Mouse (Mus musculus) urinary bladder, adult 2 months (tissue): ENCODE measurements around the gene Hopx. TPM values are rescaled to one million over a fixed set of nuclear protein-coding genes. Genes with fewer than 3 reads are reported as not detected.
A peak's percentile ranks its signal among the peaks of the same experiment; 100 is the strongest.

Experiments used
- DNase-seq: peaks from one replicate; pipeline ENCODE4 v3.0.0; 2022; ENCODE audit warnings: low spot score
- polyA plus RNA-seq: library from polyadenylated mRNA; depleted of rRNA; stranded (reverse); fragments of >200 nt; gene quantifications from 2 replicates; pipeline ENCODE4 v1.2.3, GENCODE M21; 2012; rRNA removed

The Hopx gene
- polyA plus RNA-seq, 1 experiment = 93.9 TPM

DNA sequence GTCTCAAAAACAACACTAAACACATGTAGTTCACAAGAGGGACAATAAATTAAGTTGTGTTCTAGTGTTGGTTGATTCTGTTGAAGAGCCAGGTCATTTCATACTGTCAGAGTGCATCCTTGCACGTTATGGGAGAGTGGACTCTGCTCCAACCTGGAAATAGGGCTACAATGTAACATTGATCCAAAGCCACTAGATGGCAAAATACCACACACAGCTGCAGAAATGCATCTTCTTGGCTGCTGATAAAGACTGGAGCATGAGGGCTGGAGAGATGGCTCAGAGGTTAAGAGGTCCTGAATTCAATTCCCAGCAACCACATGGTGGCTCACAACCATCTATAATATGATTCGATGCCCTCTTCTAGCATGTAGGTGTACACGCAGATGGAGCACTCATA lies 43.3 kb downstream of the Hopx start:
- no peak for DNase-seq

DNA sequence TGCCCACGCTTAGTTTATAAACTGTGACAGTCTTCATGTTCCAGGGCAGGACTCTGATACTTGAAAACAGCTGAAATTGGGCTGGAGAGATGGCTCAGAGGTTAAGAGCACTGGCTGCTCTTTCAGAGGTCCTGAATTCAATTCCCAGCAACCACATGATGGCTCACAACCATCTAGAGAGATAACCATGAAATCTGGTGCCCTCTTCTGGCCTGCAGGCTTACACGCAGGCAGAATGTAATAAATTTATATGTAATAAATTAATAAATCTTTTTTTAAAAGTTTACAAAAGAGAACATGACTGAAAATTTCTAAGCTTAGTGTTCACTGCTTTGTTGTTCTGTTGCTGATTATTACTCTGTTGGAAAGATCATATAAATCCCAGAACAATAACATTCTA lies 43.9 kb downstream of the Hopx start:
- no peak for DNase-seq

DNA sequence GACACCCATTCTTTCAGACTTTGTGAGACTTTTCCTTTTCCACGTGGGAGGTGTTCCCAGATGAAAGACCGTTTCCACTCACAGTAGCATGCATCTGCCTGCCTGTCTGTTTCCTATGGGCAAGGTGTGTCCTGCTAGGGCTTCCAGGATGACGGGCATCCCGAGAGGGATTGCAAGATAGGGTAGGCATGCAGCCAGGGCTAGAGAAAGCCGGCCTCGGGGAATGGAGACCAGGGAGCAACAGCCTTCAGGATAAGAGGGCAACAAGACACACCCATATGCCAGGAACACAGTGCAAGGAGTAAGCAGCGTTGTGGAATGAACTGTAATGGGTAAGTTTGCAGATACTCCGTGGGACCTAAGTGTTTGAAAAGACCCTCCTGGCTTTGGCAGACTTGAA lies 47.6 kb downstream of the Hopx start:
- DNase-seq = no peak

DNA sequence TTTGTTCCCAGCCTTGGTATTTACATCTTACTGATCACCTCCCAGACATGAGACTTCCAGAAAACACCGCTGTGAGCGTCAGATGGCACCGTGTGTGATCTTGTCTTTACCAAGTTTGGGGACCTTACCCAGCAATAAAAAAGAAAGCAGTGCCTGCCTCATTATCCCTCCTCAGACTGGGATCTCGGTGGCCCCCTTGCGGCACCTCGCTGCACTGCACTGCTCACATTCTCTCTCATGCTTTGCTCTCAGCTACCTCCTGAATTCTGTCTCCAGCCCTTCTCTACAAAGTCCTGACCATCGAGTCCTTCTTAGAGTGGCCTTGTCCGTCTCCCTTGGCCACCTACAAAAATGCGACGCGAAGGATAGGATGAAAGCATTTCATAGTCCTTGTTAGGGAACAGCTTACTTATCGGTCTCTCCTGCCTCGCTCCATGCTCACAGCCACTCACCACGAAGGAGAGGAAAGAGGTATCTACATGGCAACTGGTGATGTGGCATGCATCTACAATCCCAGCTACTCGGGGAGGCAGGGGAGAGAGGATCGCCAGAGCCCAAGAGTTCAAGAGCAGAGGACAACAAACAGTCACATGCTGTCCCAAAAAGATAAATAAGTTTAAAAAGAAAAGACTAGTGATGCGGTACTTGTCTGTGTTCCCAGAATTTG lies 53.4 kb downstream of the Hopx start:
- peak; percentile 57 for DNase-seq

DNA sequence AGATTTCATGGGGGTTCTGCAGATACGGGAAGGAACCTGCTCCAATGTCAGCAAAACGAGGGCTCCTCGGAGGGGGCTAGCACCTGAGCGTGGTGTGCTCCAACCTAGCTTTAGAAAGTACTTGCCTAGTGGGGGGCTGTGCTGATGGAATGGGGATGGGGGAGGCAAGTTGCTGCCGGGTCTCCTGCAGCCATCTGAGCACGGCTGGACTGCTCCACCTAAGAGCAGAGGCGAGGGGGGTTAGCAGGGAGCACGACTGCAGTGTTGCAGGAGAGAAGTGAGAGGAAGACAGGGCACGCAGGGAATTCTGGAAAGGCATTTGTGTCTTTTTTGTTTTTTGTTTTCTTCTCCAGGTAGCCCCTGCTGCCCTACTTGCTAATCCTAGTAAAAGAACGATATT lies 54.6 kb downstream of the Hopx start:
- no peak for DNase-seq

DNA sequence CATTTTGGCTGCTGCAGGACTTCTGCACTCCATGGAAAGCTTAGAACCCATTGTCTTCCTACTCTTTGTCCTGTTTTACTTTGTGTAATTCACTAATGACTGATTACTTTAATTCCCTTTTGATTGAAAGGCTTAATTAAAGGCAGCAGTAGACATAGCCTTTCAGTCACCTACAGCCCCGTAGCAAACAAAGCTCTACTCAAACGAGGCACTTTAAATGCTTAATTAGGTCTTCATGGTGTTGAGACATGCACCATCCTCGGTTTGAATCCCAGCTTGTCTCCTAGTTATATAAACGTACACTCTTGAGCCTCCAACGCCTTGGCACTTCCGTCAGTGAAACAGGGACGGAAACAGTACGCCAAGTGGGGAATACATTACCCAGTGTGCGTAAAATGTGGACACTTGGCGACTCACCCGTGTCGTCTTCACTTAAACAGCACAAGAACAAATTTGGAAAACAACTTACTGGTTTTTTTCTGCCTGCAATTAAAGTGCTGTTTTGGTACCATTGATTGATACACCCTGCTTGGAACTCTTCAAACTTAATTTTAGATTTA lies 58.0 kb downstream of the Hopx start:
- no peak for DNase-seq

DNA sequence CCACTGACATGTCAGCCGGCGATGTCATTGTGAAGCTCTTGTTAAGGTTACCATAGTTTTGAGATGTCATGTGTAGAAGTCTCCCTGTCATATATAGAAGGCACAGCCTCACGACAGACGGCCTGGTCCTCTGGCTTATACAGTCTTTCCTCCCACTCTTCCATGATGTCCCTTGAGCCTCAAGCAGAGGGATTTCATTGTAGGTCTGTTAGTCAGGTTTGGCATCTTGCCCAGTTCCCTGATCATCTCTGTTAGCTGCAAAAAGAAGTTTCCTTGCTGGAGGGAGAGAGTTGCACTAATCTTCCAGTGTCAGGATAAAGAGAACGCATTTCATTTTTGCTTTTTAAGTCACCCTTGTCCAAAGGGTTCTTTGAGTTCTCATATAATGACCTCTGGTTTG lies 62.3 kb downstream of the Hopx start:
- DNase-seq = no peak

DNA sequence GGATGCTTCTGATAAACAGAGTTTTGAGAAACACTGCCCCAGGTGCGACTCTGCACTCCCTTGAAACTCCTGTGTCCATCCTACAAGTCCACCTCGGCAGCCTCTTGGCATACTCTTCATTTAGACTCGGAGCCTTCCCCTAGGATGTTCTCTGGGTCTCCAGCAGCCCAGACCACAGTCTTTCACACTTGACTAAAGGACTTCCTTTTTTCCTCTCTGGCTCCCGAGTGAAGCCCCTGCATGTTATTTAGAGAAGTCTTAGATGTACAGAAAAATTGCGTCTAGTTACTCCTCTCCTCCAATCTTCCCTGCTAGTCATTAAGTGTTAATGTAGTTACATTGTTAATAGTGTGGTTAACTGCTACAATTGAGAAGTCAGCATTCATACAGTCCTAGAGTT lies 70.6 kb downstream of the Hopx start:
- no peak for DNase-seq

DNA sequence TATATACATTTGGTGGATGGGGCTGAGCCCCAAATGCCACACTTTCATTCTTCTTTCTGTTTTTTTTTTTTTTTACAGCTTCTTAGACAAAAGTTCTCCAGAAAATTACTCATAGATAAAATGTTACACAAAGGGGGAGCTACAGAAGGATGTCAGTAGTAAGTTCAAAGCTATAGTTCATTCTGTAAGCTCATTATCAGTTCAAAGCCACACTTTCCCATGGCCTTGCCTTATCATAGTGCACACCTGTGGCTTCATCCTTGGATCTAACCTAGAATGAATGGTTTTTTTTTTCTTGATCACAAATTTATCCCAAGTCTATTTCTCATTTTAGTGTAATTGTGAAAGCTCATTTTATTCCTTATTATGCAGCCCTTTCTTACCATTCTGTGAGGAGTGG lies 75.5 kb downstream of the Hopx start:
- no peak for DNase-seq

DNA sequence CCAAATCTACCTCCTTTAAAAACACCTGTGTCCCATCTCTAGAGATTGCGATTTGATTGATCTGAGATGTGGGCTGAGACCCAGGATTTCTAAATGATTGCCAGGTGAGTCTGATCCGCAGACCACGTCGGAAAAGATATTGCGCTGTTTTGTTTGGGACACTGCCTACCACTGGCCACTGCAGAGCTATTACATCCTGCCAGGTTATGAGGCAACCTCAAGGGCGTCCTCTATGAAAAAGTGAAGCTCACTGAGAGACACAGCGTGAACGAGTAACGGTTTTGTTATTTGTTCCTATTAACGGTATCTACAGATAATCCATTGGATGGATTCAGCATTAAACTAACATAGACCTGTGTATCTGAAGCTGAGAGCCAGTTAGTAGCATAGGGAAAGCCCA lies 76.5 kb downstream of the Hopx start:
- DNase-seq = no peak

Other genes with a start within 250 kb of the Hopx start
- gene Aasdh, start 209.6 kb downstream of the Hopx start, polyA plus RNA-seq = 28.3 and 35.2 TPM in 2 replicates
- gene Paics, start 163.8 kb downstream of the Hopx start, polyA plus RNA-seq = 101 and 105 TPM in 2 replicates
- 9.6 and 10.0 TPM in 2 replicates for gene Ppat, start 163.5 kb downstream of the Hopx start, polyA plus RNA-seq
- 68.7 and 68.9 TPM in 2 replicates for gene Srp72, start 140.4 kb downstream of the Hopx start, polyA plus RNA-seq
- 0.25 and 0.28 TPM in 2 replicates for gene Arl9, start 111.1 kb downstream of the Hopx start, polyA plus RNA-seq
- gene Thegl, start 99.1 kb downstream of the Hopx start, polyA plus RNA-seq = not detected in 2 replicates
- gene Spink2, start 96.3 kb upstream of the Hopx start, polyA plus RNA-seq = 1.0 and 1.7 TPM in 2 replicates
- gene Rest, start 150.4 kb upstream of the Hopx start, polyA plus RNA-seq = 12.4 and 14.3 TPM in 2 replicates
- gene Noa1, start 195.0 kb upstream of the Hopx start, polyA plus RNA-seq = 13.3 TPM in 2 replicates
- gene Polr2b, start 195.0 kb upstream of the Hopx start, polyA plus RNA-seq = 30.9 and 32.3 TPM in 2 replicates